Mouse (Mus musculus): ENCODE measurements around the gene Acox3.
"Not testable (repeated sequence)": the region's sequence is repeated elsewhere in the genome, so short reads cannot be mapped to it uniquely, and the experiment has no call there.

Acox3 gene

GRCm38 (mm10) chr5:35574653-35575599 is 7.9 kb upstream of the Acox3 start, which contains the start of gene Trmt44:
TSS of gene Trmt44 (minus strand) at chr5:35575070.
- intact Hi-C loops (cut with DNase I), result no loop called here

GRCm38 (mm10) chr5:35576409-35577020 is 6.3 kb upstream of the Acox3 start:
- intact Hi-C loops (cut with DNase I), result no loop called here

DNA sequence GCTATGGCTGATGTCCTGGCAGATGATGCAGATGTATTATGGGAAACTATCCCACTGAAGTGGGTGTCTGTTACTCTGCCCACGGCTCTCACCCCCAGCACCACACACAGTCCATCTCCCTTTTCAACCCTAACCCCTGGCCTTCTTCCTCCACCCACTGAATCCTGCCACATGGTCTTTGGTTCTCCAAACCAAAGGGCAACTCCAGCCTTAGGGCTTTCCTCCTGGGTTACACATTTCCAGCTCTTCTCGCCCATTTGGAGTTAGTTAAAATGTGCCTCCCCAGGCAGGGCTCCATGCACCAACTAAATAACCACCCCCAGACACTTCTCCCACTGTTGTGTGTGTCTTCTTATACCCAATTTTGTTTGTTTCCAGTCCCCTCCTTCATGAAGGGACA is 4.4 kb upstream of the Acox3 start:
- intact Hi-C loops (cut with DNase I), result no loop called here

DNA sequence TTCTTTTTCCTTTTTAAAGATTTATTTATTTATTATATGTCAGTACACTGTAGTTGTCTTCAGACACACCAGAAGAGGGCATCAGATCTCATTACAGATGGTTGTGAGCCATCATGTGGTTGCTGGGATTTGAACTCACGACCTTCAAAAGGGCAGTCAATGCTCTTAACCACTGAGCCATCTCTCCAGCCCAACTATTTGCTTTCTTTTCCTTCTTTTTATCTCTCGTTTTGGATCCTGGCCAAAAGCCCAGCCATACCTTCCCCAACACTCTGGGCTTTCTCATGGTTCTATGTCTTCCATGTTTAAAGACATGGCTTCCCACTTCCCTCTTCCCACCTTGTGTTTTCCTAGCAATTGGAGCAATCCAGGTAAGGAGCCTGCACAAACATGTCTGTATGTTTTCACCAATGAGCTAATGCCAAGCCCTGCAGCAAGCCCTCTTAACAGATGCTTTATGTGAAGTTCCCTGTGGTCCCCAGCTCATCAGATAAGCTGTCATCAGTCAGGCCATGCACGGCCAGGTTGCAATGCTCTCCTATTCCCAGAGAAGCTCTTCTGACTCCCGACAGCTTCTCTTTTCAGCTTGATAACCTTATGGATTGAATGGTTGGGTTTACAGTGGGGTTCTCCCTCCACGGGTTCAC is 3.5 kb upstream of the Acox3 start:
- intact Hi-C loops (cut with DNase I), result no loop called here

DNA sequence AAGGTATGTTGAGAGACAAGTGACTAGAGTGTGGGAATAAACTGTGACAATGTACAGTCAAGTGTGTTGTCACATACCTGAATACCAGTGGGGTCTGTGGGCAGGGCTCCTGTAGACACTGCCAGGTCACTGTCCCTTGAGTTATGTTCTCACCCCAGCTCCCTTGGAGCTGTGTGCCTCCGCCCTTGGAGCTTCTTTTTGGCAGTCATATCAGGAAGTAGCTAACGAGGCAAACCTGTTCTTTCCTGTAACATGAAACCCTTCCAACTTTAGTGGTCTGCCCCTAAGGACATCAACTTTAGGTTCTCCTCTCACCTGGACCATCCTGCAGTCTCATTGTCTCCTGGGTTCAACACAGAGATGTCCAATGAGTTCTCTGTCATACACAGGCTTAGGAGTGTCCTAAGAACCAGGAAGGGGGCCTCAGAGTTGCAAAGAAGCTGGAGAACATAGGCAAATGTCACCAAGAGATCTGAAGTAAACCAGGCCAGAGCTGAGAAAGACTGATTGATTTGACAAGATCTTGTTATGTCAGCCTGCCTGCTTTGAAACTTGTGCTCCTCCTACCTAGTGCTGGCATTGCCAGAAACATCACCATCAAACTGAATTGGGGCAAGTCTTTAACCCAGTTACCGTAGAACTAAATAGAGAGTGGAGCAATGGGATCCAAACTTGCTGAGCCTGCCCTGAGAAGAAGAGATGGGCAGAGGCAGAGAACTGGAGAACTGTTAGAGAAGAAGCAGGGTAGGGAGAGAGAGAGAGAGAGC is 2.5 kb upstream of the Acox3 start:
- intact Hi-C loops (cut with DNase I), result no loop called here

DNA sequence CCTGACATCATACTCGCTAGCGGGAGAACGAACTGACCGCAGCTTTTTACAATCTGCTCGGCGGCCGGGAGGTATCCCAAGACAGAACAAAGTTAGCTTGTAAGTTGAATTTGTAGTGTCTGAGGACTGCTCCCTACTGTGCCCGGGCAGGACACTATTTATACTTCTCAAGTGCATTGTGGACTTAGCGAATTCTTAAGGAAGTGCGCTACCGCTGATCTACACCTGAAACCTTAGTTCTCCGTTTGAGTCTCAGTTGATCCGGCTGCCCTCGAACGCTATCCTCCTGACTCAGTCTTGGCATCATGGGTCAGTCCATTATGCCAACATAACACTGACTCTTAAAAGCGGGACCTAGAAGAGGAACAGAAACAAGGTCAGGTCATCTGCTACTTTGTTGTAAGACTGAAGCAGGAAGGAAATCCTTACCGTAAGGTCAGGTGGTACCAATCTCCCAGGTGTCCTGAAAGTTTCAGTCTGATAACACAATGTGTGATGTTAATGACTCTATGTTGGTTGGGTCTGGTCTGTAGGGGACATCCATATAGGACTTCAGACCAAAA is 462 bp downstream of the Acox3 start:
- intact Hi-C loops (cut with DNase I), result no loop called here

GRCm38 (mm10) chr5:35584259-35584658 is 1.4 kb downstream of the Acox3 start:
- intact Hi-C loops (cut with DNase I), result not testable (repeated sequence)

- intact Hi-C loops (cut with DNase I), result loop anchor here (5.0 kb wide), 1 partner anchor 166 kb away; the partner anchor contains the start of gene Ablim2
These were observed 8.7 kb downstream of the Acox3 start for GRCm38 (mm10) chr5:35591497-35591896.

DNA sequence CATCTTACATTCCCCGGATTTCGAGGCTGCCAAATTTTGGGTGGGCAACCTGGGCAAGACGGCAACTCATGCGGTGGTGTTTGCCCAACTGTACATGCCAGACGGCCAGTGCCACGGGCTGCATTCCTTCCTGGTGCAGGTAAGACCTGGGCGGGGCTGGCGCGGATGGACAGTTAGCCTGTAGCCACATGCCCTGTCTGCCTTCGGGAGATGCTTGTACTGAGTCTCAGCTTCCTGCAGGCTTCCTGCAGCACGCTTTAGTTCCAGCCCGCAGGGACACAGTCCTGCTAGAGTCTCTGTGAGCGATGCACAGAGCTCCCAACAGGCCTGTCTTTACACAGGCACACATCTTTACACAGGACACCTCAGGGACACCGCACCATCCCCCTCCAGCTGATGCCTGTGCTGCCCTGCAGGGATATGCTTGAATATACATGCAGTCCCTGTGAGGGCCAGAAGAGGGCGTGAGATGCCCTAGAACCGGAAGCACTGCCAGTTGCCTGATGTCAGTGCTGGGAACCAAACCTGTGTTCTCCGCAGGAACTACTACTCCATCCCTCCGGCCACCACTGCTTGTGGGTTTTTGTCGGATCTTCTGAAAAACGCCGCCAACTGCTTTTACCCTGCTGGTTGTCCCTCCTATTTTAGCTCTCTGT is 9.4 kb downstream of the Acox3 start:
- intact Hi-C loops (cut with DNase I), result loop anchor here (5.0 kb wide), 1 partner anchor 165 kb away; the partner anchor contains the start of gene Ablim2

DNA sequence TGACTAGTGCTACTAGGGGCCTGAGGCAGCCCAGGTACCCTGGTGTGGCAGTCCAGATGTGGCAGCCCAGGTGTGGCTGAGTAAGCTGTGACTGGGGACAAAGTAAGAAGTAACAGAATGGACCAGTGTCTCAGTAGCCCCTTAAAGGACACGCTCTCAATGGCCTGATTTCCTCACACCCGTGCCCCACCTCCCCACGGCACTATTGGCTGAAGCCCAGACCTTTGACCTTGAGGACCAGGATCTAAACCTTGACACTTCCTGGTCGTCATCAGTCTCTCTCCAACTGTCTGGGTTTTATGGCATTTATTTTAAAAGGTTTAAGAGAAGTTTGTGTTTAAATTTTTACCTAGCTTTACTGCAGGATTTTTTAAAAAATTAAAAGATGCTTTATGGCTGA is 10.0 kb downstream of the Acox3 start:
- intact Hi-C loops (cut with DNase I), result loop anchor here (5.0 kb wide), 1 partner anchor 164 kb away; the partner anchor contains the start of gene Ablim2

DNA sequence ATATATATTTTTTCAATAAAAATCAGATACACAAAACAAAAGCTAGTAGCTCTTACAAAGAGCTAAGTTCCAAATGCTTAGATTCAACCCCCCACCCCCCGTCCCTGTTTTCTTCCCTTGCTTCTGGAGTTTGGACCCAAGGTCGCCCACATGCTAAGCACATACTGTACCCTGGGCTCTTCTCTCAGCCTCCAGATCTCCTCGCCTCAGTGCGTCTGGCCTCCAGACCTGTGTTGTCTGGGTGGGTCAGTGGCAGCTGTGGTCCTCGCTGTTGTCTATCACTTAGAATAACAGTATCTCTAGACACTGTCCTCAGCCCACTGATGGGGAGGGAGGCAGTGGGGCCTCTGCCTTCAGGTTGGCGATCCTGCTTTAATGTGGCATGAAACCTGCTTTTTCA is 10.4 kb downstream of the Acox3 start:
- intact Hi-C loops (cut with DNase I), result loop anchor here (5.0 kb wide), 1 partner anchor 164 kb away; the partner anchor contains the start of gene Ablim2

- intact Hi-C loops (cut with DNase I), result loop anchor here (2.0 to 5.0 kb wide), 4 partner anchors 86 to 263 kb away; partner anchors contain the start of gene Ablim2
These were observed 11.9 kb downstream of the Acox3 start for GRCm38 (mm10) chr5:35594768-35595167.

- intact Hi-C loops (cut with DNase I), result loop anchor here (2.0 to 5.0 kb wide), 3 partner anchors 85 to 262 kb away; no protein-coding TSS in a partner anchor
These were observed 12.9 kb downstream of the Acox3 start for GRCm38 (mm10) chr5:35595706-35596105.

DNA sequence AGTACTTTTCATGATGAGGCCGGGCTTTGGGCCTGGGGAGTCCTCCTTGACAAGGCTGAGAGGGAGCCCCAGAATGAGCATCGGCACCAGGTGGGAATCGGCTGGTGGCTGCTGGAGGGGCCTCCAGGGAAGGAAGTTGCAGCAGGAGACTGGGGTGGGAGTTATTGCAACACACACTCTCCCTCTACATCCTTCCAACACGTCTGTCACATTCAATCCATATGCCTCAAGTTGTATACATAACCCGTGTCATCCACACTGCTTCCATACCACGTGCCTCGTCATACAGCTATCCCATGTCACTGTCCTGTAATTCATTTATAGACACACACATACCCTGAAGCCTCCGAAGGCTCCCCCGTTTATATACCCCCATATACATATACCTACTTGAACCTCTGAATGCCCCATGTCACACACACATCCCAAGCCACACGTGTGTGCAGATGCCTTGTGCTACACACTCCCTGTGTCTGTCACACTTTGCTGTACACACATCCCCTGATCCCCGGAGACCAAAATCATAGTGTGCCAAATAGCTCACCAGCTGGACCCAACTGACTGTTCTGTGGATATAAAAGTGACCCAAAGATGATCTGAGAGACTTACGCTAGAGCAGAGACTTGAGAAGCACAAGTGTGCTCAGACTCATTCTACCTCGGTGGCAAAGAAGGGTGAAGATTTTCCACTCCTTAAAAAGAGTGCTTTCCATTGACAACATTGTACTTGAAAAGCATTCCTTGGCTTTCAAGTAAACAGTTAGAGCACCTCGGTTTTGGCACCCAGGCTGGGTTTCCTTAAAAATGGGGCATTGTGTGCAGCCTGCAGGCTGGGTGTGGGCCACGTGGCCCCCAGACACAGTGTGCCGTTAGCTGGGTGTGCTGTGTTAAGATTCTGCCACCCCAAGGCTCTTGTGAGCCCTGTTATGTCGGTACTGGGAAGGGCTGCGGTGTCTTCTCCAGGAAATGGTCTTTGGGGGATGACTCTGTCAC is 13.6 kb downstream of the Acox3 start:
- intact Hi-C loops (cut with DNase I), result loop anchor here (5.0 kb wide), 2 partner anchors 101 to 261 kb away; no protein-coding TSS in a partner anchor

DNA sequence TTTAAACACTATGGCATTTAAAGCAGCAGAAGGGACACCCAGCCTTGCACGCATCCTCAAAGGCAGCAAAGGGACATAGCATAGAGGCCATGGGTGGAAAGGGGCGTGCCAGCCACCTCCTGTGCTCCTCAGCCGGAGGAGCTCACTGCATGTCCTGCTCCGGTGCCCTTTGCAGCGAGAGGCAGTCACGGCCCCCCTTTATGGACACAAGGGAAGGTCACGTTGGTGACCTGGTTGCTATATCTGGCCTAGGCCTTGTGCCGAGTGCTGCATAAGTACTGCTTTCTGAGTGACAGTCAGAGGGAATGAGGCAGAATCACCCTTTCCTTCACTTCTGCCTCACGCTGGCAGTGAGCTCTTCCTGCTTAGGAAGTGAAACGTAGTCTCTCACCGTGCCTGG is 17.4 kb downstream of the Acox3 start:
- intact Hi-C loops (cut with DNase I), result no loop called here

GRCm38 (mm10) chr5:35601526-35601925 is 18.7 kb downstream of the Acox3 start:
- intact Hi-C loops (cut with DNase I), result no loop called here

- intact Hi-C loops (cut with DNase I), result no loop called here
These were observed 22.5 kb downstream of the Acox3 start for GRCm38 (mm10) chr5:35605355-35605754.

GRCm38 (mm10) chr5:35606800-35607199 is 24.0 kb downstream of the Acox3 start:
- intact Hi-C loops (cut with DNase I), result no loop called here

GRCm38 (mm10) chr5:35607784-35608183 is 24.9 kb downstream of the Acox3 start:
- intact Hi-C loops (cut with DNase I), result no loop called here

All from adrenal gland (tissue).